Mouse (Mus musculus) thymus, adult 2 months (tissue): ENCODE measurements around the gene Bcl7a.

Source experiments
- CTCF ChIP-seq: fragments of 200-500 bp; IDR thresholded peaks from 2 replicates; pipeline ENCODE4 v1.5.1; 2012; ENCODE audit warnings: mild to moderate bottlenecking, control low read depth, low read length, moderate library complexity, borderline replicate concordance; ENCODE audit not compliant: control insufficient read depth, poor library complexity, insufficient read depth; ENCODE audit errors: extremely low read depth
- POLR2A ChIP-seq: fragments of 200-500 bp; IDR thresholded peaks from 2 replicates; pipeline ENCODE4 v1.6.1; 2012; ENCODE audit warnings: mild to moderate bottlenecking, low read length, control low read depth, moderate library complexity; ENCODE audit not compliant: control insufficient read depth, poor library complexity, insufficient read depth; ENCODE audit errors: extremely low read depth

GRCm38 (mm10) chr5:123324242-123324641, 19.4 kb upstream of the Bcl7a start:
- TF ChIP-seq POLR2A (no peak), CTCF (no peak)
